8 mouse cellular contexts compared by ENCODE assay signal in the genomic region with DNA sequence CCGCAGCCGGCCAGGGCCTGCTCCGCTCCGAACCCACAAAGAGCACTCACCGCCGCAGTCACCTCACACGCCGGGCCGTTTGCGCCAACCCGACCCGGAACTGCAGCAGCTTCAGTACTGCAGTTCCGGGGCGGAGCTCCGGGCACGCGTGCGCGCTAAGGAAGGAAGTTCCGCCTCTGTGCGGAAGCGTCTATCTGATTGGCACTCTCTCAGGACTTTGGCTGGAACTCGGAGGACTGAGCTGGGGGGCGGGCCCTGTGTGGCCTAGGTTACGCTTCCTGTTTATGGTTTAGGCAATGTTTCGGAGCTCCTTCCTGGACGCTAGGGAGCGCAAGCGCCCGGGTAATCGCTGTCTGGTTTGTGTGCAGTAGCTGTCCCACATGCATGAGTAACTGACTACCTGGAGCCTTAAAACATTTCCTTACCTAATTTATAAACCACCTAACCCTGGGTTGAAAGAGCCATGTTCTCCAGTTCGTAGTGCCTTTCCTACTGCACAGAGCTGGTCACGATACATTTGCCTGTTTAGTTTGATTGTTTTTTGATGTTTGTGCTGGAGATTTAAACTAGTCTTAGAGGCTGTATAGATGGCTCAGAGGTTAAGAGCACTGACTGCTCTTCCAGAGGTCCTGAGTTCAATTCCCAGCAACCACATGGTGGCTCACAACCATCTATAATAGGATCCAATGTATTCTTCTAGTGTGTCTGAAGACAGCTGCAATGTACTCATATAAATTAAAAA. TPM values are rescaled to one million over a fixed set of nuclear protein-coding genes. Genes with fewer than 3 reads are reported as not detected.
A peak's percentile ranks its signal among the peaks of the same experiment; 100 is the strongest.
DNase-seq lines count a peak whose midpoint lies in the region; ATAC-seq and TF ChIP-seq lines count a peak whose summit lies in the region.

Gene Ddx24 (minus strand): TSS at position 102 of the 742 bp plus-strand sequence.

- H3K36me3 ChIP-seq in MEL (ENCODE audit: control insufficient read depth in 1 of 2, insufficient read depth in 2 of 2, low read length in 2 of 2) = peaks cover 13 to 35% of the 10 kb centered on the region in 2 experiments
- peaks cover 7% of the 10 kb centered on the region for H3K36me3 ChIP-seq in forebrain, postnatal 0 days (ENCODE audit: insufficient read depth)
- peaks cover 13% of the 10 kb centered on the region; the same call in 1 of the 2 replicates for H3K36me3 ChIP-seq in lung, embryonic 15.5 days

- peak; percentile 93 for TF ChIP-seq RAD21 in MEL (IDR thresholded peaks at IDR 0.05; ENCODE audit: low read depth, low read length)

- peak within 1 kb of the TSS; percentile 86 for H3K9ac ChIP-seq in MEL (ENCODE audit: control insufficient read depth, low read depth, low read length, poor library complexity, severe bottlenecking)
- H3K9ac ChIP-seq in forebrain, postnatal 0 days = peak within 1 kb of the TSS; percentile 93
- H3K9ac ChIP-seq in lung, embryonic 15.5 days = peak within 1 kb of the TSS; percentile 74

- peaks cover 11 to 12% of the 10 kb centered on the region in 2 experiments; a peak in 3 of 4 replicates for H3K4me1 ChIP-seq in MEL (ENCODE audit: control insufficient read depth in 1 of 2, insufficient read depth in 2 of 2, low read length in 2 of 2)
- H3K4me1 ChIP-seq in cerebellum, adult 2 months (ENCODE audit: control insufficient read depth, insufficient read depth, low read length) = no peaks in the 10 kb centered on the region; the same call in 1 of the 2 replicates
- H3K4me1 ChIP-seq in forebrain, postnatal 0 days (ENCODE audit: insufficient read depth) = peaks cover 24% of the 10 kb centered on the region
- H3K4me1 ChIP-seq in lung, embryonic 15.5 days = peaks cover 30% of the 10 kb centered on the region

- H3K27ac ChIP-seq in MEL (ENCODE audit: control insufficient read depth, low read depth, low read length) = peak within 1 kb of the TSS; percentile 74
- H3K27ac ChIP-seq in cerebellum, adult 2 months (ENCODE audit: insufficient read depth, low read length) = peak within 1 kb of the TSS; percentile 89
- peak within 1 kb of the TSS; percentile 87 for H3K27ac ChIP-seq in forebrain, postnatal 0 days (ENCODE audit: low read depth, low read length)
- 0 out of 2 replicates have a peak within 1 kb of the TSS, but pooled peaks have one; percentile 11 for H3K27ac ChIP-seq in lung, embryonic 15.5 days

- under 1% methylated on average over 33 of the region's 33 CpGs for whole genome bisulfite sequencing in cerebellum, adult 2 months
- 2% methylated on average over 33 of the region's 33 CpGs for WGBS in forebrain, postnatal 0 days
- WGBS in lung, embryonic 15.5 days = under 1% methylated on average over 33 of the region's 33 CpGs

- peak in 1 of 2 experiments; percentile 37; a peak in 1 of 4 replicates for TF ChIP-seq EP300 in MEL (IDR thresholded peaks at IDR 0.05; ENCODE audit: low read depth in 1 of 2, low read length in 2 of 2)

- peak within 1 kb of the TSS; percentile 85 for H3K4me2 ChIP-seq in forebrain, postnatal 0 days (ENCODE audit: low read depth)
- peak within 1 kb of the TSS; percentile 79 for H3K4me2 ChIP-seq in lung, embryonic 15.5 days

- peak within 1 kb of the TSS; percentile 87 for H3K4me3 ChIP-seq in MEL (ENCODE audit: control insufficient read depth in 1 of 2, insufficient read depth in 1 of 2, low read depth in 2 of 2, low read length in 2 of 2)
- H3K4me3 ChIP-seq in cerebellum, adult 2 months (replicated peaks; ENCODE audit: insufficient read depth, low read depth, low read length) = peak within 1 kb of the TSS; percentile 94
- peak within 1 kb of the TSS; percentile 86 for H3K4me3 ChIP-seq in forebrain, postnatal 0 days (ENCODE audit: low read depth, low read length)
- peak within 1 kb of the TSS; percentile 80 for H3K4me3 ChIP-seq in lung, embryonic 15.5 days

- peak; percentile 100 for ATAC-seq in forebrain, postnatal 0 days
- peak; percentile 100 for ATAC-seq in lung, embryonic 15.5 days (ENCODE audit: borderline replicate concordance, extremely low read depth, low FRiP score, low TSS enrichment)

- H3K9me3 ChIP-seq in MEL (replicated peaks; ENCODE audit: insufficient read depth, low read length) = no peaks in the 10 kb centered on the region
- no peaks in the 10 kb centered on the region for H3K9me3 ChIP-seq in forebrain, postnatal 0 days (ENCODE audit: low read length)
- no peaks in the 10 kb centered on the region for H3K9me3 ChIP-seq in lung, embryonic 15.5 days

- TF ChIP-seq POLR2A in MEL (IDR thresholded peaks at IDR 0.05; ENCODE audit: control insufficient read depth in 1 of 2, insufficient read depth in 1 of 2, low read depth in 1 of 2, low read length in 2 of 2, poor library complexity in 1 of 2) = peak; percentile 75 to 93
- peak; percentile 91 for TF ChIP-seq POLR2A in cerebellum, adult 2 months (IDR thresholded peaks at IDR 0.05; ENCODE audit: borderline replicate concordance, insufficient read depth, low read length)

- TF ChIP-seq CTCF in MEL (IDR thresholded peaks at IDR 0.05 in 2 of 3, conservative IDR thresholded peaks at IDR 0.05 in 1 of 3; ENCODE audit: control insufficient read depth in 1 of 3, insufficient read depth in 1 of 3, low read depth in 2 of 3, low read length in 3 of 3, poor library complexity in 1 of 3, severe bottlenecking in 1 of 3) = peak; percentile 51 to 94 (median 83)
- TF ChIP-seq CTCF in cerebellum, adult 2 months (IDR thresholded peaks at IDR 0.05; ENCODE audit: borderline replicate concordance, insufficient read depth, low read depth, low read length) = peak; percentile 92
- TF ChIP-seq CTCF in forebrain, postnatal 0 days (IDR thresholded peaks at IDR 0.05; ENCODE audit: low read depth) = peak; percentile 83

- DNase-seq in MEL (ENCODE audit: low read depth, low spot score) = peak; percentile 99
- peak; percentile 97 to 99 for DNase-seq in cerebellum, adult 2 months
- peak; percentile 98 for DNase-seq in forebrain, postnatal 0 days
- DNase-seq in heart, postnatal 4 days = peak; percentile 98
- DNase-seq in layer of hippocampus, adult 8-10 months (ENCODE audit: low spot score in 2 of 2) = peak; percentile 99
- DNase-seq in ovary, adult 18-20 months (ENCODE audit: low spot score) = peak; percentile 97
- peak; percentile 99 for DNase-seq in thymus, postnatal 0 days (ENCODE audit: low spot score)

- peaks cover 38% of the 10 kb centered on the region for H3K79me2 ChIP-seq in MEL (ENCODE audit: control insufficient read depth, insufficient read depth, low read length, poor library complexity)

- H3K27me3 ChIP-seq in MEL (ENCODE audit: control insufficient read depth in 1 of 2, insufficient read depth in 2 of 2, low read length in 2 of 2) = no peaks in the 10 kb centered on the region
- H3K27me3 ChIP-seq in cerebellum, adult 2 months (ENCODE audit: control insufficient read depth, insufficient read depth, low read length) = no peaks in the 10 kb centered on the region
- no peaks in the 10 kb centered on the region for H3K27me3 ChIP-seq in forebrain, postnatal 0 days (ENCODE audit: insufficient read depth, low read length)
- no peaks in the 10 kb centered on the region for H3K27me3 ChIP-seq in lung, embryonic 15.5 days

TF ChIP-seq in MEL, 35 proteins besides CTCF, POLR2A, EP300 and RAD21 (continues in another document):
- TF ChIP-seq HCFC1 (IDR thresholded peaks at IDR 0.05; ENCODE audit: low read depth, low read length) (peak; percentile 96), POLR2AphosphoS2 (IDR thresholded peaks at IDR 0.05; ENCODE audit: low read length) (peak; percentile 84), BHLHE40 (IDR thresholded peaks at IDR 0.05; ENCODE audit: borderline replicate concordance, low read depth, low read length) (0 out of 2 replicates have a peak, but pooled peaks have one; percentile 19), USF1 (IDR thresholded peaks at IDR 0.05; ENCODE audit: low read depth, low read length) (0 out of 2 replicates have a peak, but pooled peaks have one; percentile 33), KAT2A (conservative IDR thresholded peaks at IDR 0.05; ENCODE audit: low read depth, low read length) (peak; percentile 81), NELFE (IDR thresholded peaks at IDR 0.05; ENCODE audit: low read depth, low read length) (peak; percentile 85), CHD2 (IDR thresholded peaks at IDR 0.05; ENCODE audit: low read length) (peak; percentile 43; the same call in 1 of the 2 replicates), GABPA (IDR thresholded peaks at IDR 0.05; ENCODE audit: low read depth, low read length) (no peak), TBP (IDR thresholded peaks at IDR 0.05; ENCODE audit: low read depth, low read length) (peak; percentile 85), ZC3H11A (IDR thresholded peaks at IDR 0.05; ENCODE audit: low read depth, low read length) (peak; percentile 85), MYB (IDR thresholded peaks at IDR 0.05; ENCODE audit: low read depth, low read length) (no peak; the same call in 1 of the 2 replicates), ZKSCAN1 (IDR thresholded peaks at IDR 0.05; ENCODE audit: low read depth, low read length) (no peak), CHD1 (IDR thresholded peaks at IDR 0.05; ENCODE audit: low read depth, low read length) (no peak), MAZ (IDR thresholded peaks at IDR 0.05; ENCODE audit: low read depth, low read length) (0 out of 2 replicates have a peak, but pooled peaks have one; percentile 6), UBTF (IDR thresholded peaks at IDR 0.05; ENCODE audit: borderline replicate concordance, insufficient read depth, low read depth, low read length) (no peak), SMC3 (IDR thresholded peaks at IDR 0.05; ENCODE audit: low read depth, low read length) (peak; percentile 87), JUND (IDR thresholded peaks at IDR 0.05; ENCODE audit: low read depth, low read length) (no peak), MAX (IDR thresholded peaks at IDR 0.05; ENCODE audit: low read length) (peak; percentile 83), GATA1 (IDR thresholded peaks at IDR 0.05; ENCODE audit: low read depth, low read length) (peak; percentile 97), TAL1 (IDR thresholded peaks at IDR 0.05; ENCODE audit: low read length) (no peak), E2F4 (IDR thresholded peaks at IDR 0.05; ENCODE audit: borderline replicate concordance, low read depth, low read length) (no peak), USF2 (IDR thresholded peaks at IDR 0.05; ENCODE audit: borderline replicate concordance in 1 of 2, insufficient read depth in 1 of 2, low read depth in 1 of 2, low read length in 2 of 2) (no peak)

RNA-seq across cellular contexts. Expression of gene Ddx24, which starts in this region (rescaled TPM):
- total RNA-seq in MEL (2012; rRNA removed) = 107 and 113 TPM in 2 replicates
- polyA plus RNA-seq in MEL (2012; ENCODE audit: insufficient read depth in 1 of 2, insufficient read length in 2 of 2, low read depth in 1 of 2, low replicate concordance in 2 of 2, missing spikeins in 1 of 2) = 100 to 1,000 TPM; 124 to 876 TPM
- polyA plus RNA-seq in cerebellum, adult 2 months (2012; rRNA removed) = 184 and 187 TPM in 2 replicates
- total RNA-seq in forebrain, postnatal 0 days (2014; rRNA removed) = 140 and 175 TPM in 2 replicates
- 169 and 173 TPM in 2 replicates for polyA plus RNA-seq in forebrain, postnatal 0 days (2015; fragmentation: Nextera tagmentation; extraction: Ambion mirVana)
- total RNA-seq in heart, postnatal 4 days (2021) = 10 to 100 TPM; 81.7 to 85.4 TPM
- total RNA-seq in layer of hippocampus, adult 8-10 months (2022) = 100 to 1,000 TPM; 232 to 260 (median 242) TPM
- polyA plus RNA-seq in lung, embryonic 15.5 days (2015; fragmentation: Nextera tagmentation; extraction: Ambion mirVana) = 76.7 and 83.1 TPM in 2 replicates
- 139 and 165 TPM in 2 replicates for polyA plus RNA-seq in thymus, postnatal 0 days (2015; fragmentation: Nextera tagmentation; extraction: Ambion mirVana)

Comparison
In these comparisons a context has a peak if more than half of its experiments do, and no peak if none do; other contexts are left out.
1. Peak in every context shown above with its lines: DNase-seq, ATAC-seq, H3K4me3 ChIP-seq and H3K27ac ChIP-seq.
2. H3K27ac ChIP-seq: peak in every context shown above with its lines; median percentile 89 in cerebellum, adult 2 months; 87 in forebrain, postnatal 0 days; 74 in MEL; 11 in lung, embryonic 15.5 days.